Mouse (Mus musculus): ENCODE data around the gene Stk17b. TPM values are rescaled to one million over a fixed set of nuclear protein-coding genes. Genes with fewer than 3 reads are reported as not detected.
"Not testable (repeated sequence)": the region's sequence is repeated elsewhere in the genome, so short reads cannot be mapped to it uniquely, and the experiment has no call there.

The Stk17b gene
- polyA plus RNA-seq, 1 experiment = 5.1 TPM

DNA sequence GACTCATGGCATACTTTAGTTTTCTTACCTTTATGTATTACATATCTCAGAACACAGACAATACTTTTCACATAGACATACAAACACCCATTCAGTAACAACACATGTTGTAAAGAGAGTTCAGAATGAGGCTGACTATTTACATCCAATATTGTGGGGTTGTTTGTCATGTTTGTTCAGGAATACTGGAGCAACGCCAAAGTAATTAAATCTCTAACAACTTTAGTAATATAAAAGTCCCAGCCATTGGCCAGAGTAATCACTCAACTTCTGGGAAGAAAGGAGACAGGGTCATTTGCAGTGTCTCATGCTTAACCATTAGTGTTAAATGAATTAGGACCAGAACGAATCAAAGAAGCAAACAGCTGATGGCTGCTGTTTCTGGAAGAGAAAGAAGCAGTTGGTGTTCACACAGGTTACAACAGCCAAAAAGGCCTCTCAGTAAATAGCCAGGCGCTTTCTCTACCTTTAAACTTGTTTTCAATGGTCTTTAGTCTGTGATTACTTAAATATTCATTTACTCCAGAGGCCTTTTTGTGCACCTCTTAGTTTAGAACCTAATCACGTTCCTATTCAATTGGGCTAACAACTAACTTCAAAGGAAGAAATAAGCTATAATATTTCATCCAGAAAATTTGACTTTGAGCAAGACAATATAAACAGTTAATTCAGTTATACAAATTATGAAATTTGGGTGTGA lies 44.8 kb downstream of the Stk17b start:
- DNase-seq (ENCODE audit: extremely low spot score in 1 of 2, low spot score in 1 of 2) = not testable (repeated sequence)

DNA sequence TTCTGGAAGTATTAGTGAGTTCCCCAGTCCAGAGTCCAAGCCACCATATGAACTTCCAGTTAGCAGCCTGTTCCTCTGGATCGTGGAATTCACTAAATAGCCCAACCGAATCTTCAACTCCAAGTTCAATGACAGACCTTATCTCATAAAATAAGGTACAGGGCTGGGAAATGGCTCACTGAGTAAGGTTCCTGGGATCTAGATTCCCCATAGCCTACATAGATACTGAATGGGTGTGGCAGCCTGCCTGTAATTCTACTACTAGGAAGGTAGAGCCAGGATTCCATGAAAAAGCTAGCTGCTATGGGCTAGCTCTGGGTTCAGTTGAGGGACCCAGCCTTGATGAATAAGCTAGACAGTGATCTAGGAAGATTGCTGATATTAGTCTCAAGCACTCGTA lies 48.4 kb downstream of the Stk17b start:
- no peak for DNase-seq (ENCODE audit: extremely low spot score in 1 of 2, low spot score in 1 of 2)

DNA sequence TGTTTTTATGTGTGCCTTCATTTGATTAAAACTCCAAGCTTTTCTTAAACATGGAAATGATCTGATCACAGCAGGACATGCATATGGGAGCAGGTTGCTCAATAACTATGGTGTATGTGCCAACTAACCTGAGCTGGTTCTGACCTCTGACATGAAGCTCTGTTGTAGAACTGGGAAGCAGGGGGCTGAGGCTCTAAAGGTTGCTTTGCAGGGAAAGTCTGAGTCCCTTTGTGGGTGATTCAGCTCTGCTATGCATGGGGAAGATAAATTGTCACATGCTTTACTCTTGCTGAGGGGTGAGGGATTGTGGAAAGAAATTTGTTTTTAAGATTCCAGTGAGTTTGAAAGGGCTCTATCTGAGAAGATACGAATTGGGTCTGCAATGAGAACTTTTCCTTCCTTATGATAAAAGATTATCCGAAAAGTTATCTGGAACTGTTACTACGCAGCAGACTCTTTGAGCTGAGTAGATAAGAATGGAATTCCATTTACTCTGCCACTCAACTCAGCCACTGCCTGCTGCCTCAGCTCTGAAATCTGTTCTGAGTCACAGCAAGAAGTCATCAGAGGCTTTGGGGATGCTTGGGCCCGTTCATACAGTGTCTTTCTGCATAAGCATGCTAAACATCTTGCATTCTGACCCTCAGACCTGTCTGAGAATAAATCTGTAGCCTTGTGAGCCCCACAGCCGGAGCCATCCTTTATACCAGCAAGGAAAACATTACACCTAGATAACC lies 56.4 kb downstream of the Stk17b start:
- DNase-seq (ENCODE audit: extremely low spot score in 1 of 2, low spot score in 1 of 2) = no peak

DNA sequence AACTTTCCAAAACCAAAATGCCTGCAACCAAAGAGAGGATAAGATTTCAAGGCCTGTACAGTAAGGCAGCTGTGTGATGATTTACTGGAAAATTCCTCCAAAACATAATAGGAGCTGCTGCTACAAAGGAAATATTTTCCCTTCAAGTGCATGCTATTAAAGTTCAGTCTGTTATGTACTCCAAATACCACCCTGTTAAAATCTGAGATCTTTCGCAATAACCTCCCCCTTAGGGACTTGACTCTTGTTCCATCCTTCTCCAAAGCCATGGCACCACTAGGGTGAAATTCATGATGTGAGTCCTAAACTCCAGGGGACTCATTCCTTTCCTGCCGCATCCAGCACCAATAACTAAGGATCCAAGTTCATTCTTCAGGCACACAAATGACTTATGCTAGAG lies 58.1 kb downstream of the Stk17b start:
- DNase-seq (ENCODE audit: extremely low spot score in 1 of 2, low spot score in 1 of 2) = no peak

DNA sequence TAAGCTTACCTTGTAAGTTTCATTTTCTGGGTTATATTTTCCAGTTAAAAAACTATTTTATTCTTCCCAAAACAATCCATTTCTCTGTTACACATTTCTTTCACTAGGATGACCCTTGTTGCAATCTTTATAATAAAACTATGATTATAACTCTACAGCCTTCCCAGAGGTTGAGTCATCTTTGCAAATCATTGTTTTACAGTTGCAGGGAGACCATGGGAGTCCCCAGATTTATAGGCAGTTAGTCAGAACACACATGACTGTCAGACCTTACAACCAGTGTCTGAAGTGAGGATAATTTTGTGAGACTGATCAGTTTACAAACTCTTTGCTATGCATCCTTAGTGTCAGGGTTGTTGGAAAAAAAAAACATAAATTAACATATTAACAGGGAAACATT lies 63.7 kb downstream of the Stk17b start:
- no peak for DNase-seq (ENCODE audit: extremely low spot score in 1 of 2, low spot score in 1 of 2)

DNA sequence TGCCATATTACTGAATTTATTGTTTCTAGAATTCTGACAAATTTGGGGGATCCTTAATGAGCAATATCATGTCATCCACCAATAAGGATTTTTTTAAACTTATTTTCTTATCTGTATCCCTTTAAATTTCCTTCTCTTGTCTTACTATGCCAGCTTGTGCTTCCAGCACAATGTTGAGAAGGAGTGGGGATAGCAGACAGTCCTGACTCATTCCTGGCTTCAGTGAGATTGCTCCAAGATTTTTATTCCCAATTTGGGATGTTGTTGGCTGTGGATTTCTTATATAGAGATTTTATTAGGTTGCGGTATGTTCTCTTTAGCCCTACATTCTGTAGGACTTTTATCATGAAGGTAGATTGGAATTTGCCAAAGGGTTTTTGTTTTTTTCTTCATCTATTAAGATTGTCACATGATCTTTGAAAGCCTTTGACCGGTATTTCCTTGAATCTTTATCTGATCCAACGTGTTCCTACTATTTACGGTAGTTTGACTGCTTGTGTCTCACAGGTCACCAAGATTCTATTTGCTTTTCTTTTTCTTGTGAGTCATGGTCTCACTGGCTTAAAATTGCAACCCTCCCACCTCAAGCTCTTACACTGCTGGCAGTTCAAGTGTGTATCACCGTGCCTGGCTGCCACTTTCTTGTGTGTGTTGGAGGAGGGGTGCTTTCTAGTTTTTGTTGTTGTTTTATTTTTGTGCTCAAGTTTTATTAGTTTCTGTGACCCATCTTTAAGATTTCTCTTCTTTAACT lies 64.2 kb downstream of the Stk17b start:
- no peak for DNase-seq (ENCODE audit: extremely low spot score in 1 of 2, low spot score in 1 of 2)

DNA sequence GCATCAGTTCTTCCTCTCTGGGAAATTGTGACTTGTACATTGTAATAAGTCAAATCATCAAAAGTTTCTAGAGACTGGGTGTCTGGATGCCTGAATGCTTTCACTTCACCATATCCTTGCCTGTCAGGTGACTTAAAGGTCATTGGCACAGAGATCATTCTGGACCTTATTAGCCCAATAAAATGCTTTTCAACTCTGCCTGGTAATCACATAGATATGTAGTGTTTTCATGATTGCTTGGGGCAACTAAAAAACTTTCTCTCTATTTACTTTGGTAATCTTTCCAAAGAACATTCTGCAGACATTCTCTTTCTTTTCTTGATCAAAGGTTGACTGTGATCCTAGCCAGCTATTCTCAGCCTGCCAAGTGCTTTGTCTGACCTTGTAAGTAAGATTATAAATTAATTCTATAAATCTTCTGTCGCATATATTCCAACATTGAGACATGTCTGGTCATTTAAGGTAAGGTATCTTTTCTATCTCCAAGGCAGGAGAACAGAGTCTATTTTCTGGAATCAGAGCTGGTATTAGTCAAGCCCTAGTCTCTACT lies 69.0 kb downstream of the Stk17b start:
- DNase-seq (ENCODE audit: extremely low spot score in 1 of 2, low spot score in 1 of 2) = no peak

DNA sequence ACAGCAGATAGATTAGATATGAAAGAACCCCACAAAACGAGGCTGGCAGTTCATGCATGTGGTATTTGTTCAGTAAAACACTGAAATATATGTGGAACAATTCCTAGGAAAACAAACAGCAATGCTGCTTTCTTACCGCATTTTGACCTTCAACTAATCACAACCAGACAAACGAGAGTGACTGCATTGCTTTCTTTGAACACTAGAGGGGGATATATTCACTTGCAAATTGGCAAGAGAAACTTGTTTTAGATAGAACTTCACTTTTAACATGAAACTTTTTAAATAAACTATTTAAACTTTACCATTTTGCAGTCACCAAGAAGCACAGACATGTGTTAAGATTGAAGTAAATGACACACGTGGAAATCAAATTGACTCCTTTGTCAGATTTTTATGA lies 69.6 kb downstream of the Stk17b start:
- DNase-seq (ENCODE audit: extremely low spot score in 1 of 2, low spot score in 1 of 2) = peak; percentile 23 to 92

DNA sequence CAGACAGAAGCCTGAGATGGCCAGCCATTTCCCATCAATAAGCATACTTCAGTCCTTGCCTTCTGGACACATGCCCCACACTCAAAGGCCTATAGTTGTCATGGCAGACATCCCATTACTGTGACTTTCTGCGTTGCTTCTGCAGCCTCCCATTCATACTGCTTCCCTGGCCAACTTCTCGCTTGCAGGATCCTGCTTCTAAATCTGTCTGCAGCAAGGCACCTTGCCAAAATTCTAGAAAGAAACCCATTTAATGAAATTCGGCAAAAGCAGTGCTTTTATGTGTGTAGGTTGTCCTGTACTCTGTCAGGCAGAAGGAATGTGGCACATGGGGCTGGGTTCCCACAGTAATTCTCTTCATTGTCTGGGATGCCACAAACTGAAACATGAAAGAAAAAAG lies 71.6 kb downstream of the Stk17b start:
- peak; percentile 52 to 62 for DNase-seq (ENCODE audit: extremely low spot score in 1 of 2, low spot score in 1 of 2)

DNA sequence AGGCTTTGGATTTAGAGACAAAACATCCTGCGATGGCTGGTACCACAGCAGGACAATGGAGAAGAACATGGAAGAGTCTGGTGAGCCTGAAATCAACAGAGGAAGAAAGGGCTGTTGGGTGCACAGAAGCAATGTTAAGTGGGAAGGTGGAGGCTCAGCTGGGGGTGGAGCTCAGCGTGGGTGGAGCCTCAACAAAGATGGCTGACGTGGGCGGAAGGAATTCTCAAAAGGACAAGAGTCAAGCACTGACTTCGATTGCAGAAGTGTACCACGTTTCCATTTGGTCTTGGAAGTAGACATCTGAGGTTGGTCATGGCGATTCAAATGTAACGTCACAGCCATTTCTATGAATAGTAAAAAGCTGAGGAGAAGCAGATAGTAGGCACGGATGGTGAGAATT lies 74.0 kb downstream of the Stk17b start:
- DNase-seq (ENCODE audit: extremely low spot score in 1 of 2, low spot score in 1 of 2) = no peak

DNA sequence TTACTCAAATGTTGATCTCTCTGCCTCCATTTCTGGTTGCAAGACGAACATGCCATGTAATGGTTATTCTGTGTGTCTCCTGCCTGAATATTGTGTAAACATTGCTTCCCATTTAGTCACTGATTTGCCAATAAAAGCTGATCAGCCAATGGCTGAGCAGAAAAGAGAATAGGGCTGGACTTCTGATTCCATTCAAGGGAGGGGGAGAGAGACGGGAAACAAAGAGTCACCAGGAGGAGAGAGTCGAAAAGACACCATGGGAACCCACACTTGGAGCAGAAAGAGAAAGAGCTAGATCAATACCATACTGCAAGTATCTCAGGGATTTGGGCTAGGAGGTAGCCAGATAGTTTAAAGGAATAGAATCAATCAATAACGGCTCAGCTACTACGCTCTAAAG lies 75.4 kb downstream of the Stk17b start:
- DNase-seq (ENCODE audit: extremely low spot score in 1 of 2, low spot score in 1 of 2) = not testable (repeated sequence)

DNA sequence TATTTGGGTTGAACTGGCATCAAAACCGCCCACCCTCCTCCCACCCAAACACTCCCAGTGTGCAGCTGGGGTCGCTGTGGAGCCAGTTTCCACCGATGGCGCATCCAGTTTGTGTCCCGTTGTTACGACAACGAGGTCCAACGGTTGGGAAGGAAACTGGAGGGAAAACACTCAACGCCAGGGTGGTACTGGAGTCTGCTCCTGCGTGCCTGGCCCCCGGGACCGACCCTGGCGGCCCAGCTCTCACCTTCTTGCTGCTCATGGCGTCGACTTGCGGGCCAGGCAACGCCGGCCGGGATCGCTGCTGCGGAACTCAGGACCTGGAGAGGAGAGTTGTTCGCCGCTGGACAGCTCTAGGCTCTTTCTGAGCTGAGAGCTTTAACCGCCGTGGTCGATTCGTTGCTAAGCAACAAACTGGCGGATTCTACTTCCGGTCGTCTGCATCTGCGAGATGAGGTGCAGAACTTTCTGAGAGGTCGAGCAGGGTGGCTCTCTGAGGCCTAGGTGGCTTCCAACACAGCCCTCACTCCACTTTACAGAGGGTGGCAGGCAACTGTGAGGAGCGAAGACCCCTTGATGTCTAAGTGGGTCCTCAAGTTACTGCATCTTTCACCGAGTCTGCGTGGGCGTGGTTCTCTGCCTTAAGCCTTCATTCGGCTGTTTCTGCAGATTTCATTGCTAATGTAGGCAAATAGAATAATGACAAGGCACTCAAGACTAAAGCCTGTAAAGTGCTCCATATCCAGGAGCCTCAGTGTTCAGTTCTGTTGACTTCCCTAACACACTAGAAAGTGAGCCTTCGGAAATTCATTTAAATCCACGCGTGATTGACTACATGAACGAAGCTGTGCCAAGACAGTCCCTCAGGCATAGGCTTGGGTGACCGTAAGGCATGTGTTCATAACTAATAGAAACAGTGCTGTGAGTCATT lies 78.3 kb downstream of the Stk17b start, which contains the start of gene Dnah7a:
TSS of gene Dnah7a (minus strand) at position 354 of the 931 bp plus-strand sequence.
- DNase-seq (ENCODE audit: extremely low spot score in 1 of 2, low spot score in 1 of 2) = peak in 1 of 2 experiments; percentile 64

Other genes starting within 250 kb of the Stk17b start
- 4.3 and 5.5 TPM in 2 replicates for gene Dnah7a, start 78.4 kb downstream of the Stk17b start, polyA plus RNA-seq (2012; rRNA removed)

All from frontal cortex, adult 2 months (tissue).